Mouse (Mus musculus): ENCODE data around the gene Spata32. TPM values are rescaled to one million over a fixed set of nuclear protein-coding genes. Genes with fewer than 3 reads are reported as not detected.
A peak's percentile ranks its signal among the peaks of the same experiment; 100 is the strongest.

The Spata32 gene
- total and polyA plus RNA-seq, 2 experiments from 2014 or later = 0.57 to 0.64 TPM

- Histone ChIP-seq H3K27me3 (ENCODE audit: insufficient read depth, low read length) (no peaks in the 10 kb centered on the region), H3K36me3 (ENCODE audit: insufficient read depth) (no peaks in the 10 kb centered on the region), H3K9me3 (ENCODE audit: low read length) (no peaks in the 10 kb centered on the region), H3K27ac (ENCODE audit: low read depth, low read length) (no peak overlapping the region), H3K4me2 (ENCODE audit: low read depth) (no peak overlapping the region), H3K4me1 (ENCODE audit: insufficient read depth) (no peaks in the 10 kb centered on the region; the same call in 1 of the 2 replicates), H3K4me3 (ENCODE audit: low read depth, low read length) (no peak overlapping the region), H3K9ac (no peak overlapping the region)
- no peak for DNase-seq
- 75% methylated on average over 10 of the region's 10 CpGs for WGBS
- ATAC-seq = no peak
- no peak for TF ChIP-seq CTCF (IDR thresholded peaks at IDR 0.05; ENCODE audit: low read depth)
These were observed 28.0 kb upstream of the Spata32 start for GRCm38 (mm10) chr11:103246081-103246730.

DNA sequence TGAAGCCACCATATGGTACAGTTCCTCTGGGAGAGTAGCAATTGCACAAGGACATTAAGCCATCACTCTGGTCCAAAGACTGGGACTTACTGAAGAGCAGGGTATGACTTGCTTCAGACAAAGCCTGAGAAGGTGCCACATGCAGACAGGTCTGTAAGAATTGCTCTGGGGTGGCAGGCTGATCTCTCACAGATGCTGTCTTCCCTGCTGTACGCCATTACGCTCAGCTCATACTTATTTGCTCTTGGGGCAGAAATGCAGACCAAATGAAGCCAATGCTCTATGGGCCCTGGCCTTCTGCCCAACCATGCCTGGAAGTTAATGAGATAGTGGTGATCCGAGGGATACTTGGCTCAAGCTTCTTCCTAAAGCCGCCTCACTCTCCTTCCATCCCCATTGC lies 26.6 kb upstream of the Spata32 start:
- WGBS = 70% methylated on average over 4 of the region's 4 CpGs
- Histone ChIP-seq H3K36me3 (ENCODE audit: insufficient read depth) (no peaks in the 10 kb centered on the region; the same call in 1 of the 2 replicates), H3K4me1 (ENCODE audit: insufficient read depth) (no peaks in the 10 kb centered on the region; the same call in 1 of the 2 replicates), H3K9ac (no peak overlapping the region), H3K27ac (ENCODE audit: low read depth, low read length) (no peak overlapping the region), H3K4me2 (ENCODE audit: low read depth) (no peak overlapping the region), H3K4me3 (ENCODE audit: low read depth, low read length) (no peak overlapping the region), H3K27me3 (ENCODE audit: insufficient read depth, low read length) (no peaks in the 10 kb centered on the region), H3K9me3 (ENCODE audit: low read length) (no peaks in the 10 kb centered on the region)
- no peak for ATAC-seq
- TF ChIP-seq CTCF (IDR thresholded peaks at IDR 0.05; ENCODE audit: low read depth) = no peak
- no peak for DNase-seq

GRCm38 (mm10) chr11:103240740-103241139 lies 22.5 kb upstream of the Spata32 start:
- Histone ChIP-seq H3K4me2 (ENCODE audit: low read depth) (no peak overlapping the region), H3K27ac (ENCODE audit: low read depth, low read length) (no peak overlapping the region), H3K9me3 (ENCODE audit: low read length) (no peaks in the 10 kb centered on the region), H3K4me3 (ENCODE audit: low read depth, low read length) (no peak overlapping the region), H3K36me3 (ENCODE audit: insufficient read depth) (peaks cover 10% of the 10 kb centered on the region), H3K9ac (no peak overlapping the region), H3K27me3 (ENCODE audit: insufficient read depth, low read length) (no peaks in the 10 kb centered on the region), H3K4me1 (ENCODE audit: insufficient read depth) (no peaks in the 10 kb centered on the region)
- DNase-seq (no peak), ATAC-seq (no peak)
- TF ChIP-seq CTCF (IDR thresholded peaks at IDR 0.05; ENCODE audit: low read depth) = no peak
- 39% methylated on average over 7 of the region's 7 CpGs for WGBS

GRCm38 (mm10) chr11:103237757-103238156 lies 19.5 kb upstream of the Spata32 start:
- H3K9ac ChIP-seq = no peak overlapping the region
- no peak for DNase-seq
- H3K9me3 ChIP-seq (ENCODE audit: low read length) = no peaks in the 10 kb centered on the region
- no peak overlapping the region for H3K27ac ChIP-seq (ENCODE audit: low read depth, low read length)
- no peak overlapping the region for H3K4me3 ChIP-seq (ENCODE audit: low read depth, low read length)
- peak; percentile 34 for TF ChIP-seq CTCF (IDR thresholded peaks at IDR 0.05; ENCODE audit: low read depth)
- peaks cover 10% of the 10 kb centered on the region for H3K36me3 ChIP-seq (ENCODE audit: insufficient read depth)
- no peaks in the 10 kb centered on the region for H3K4me1 ChIP-seq (ENCODE audit: insufficient read depth)
- no peaks in the 10 kb centered on the region for H3K27me3 ChIP-seq (ENCODE audit: insufficient read depth, low read length)
- no peak overlapping the region for H3K4me2 ChIP-seq (ENCODE audit: low read depth)
- WGBS = 82% methylated on average over 9 of the region's 9 CpGs
- ATAC-seq = no peak

DNA sequence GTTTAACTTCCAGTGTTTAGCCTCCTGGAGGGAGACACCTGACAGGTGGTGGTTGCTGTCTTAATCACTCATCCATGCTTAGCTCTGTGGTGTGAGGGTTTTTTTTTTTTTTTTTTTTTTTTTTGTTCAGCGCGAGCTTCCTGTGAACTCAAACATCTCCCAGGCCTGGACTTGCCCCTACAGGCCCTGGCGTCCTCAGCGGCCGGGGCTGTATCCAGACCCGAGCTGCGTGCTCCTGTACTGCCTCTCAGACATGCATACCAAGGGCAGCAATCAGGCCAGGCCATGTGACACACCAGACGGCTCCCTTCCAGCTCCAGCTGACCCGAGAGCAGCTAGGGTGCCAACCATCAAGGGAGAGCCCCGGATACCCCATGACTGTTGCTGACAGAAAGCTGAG lies 18.7 kb upstream of the Spata32 start:
- ATAC-seq (no peak), DNase-seq (no peak)
- peaks cover 10% of the 10 kb centered on the region for H3K36me3 ChIP-seq (ENCODE audit: insufficient read depth)
- no peak overlapping the region for H3K4me3 ChIP-seq (ENCODE audit: low read depth, low read length)
- H3K27me3 ChIP-seq (ENCODE audit: insufficient read depth, low read length) = no peaks in the 10 kb centered on the region
- no peaks in the 10 kb centered on the region for H3K4me1 ChIP-seq (ENCODE audit: insufficient read depth)
- 87% methylated on average over 10 of the region's 10 CpGs for WGBS
- TF ChIP-seq CTCF (IDR thresholded peaks at IDR 0.05; ENCODE audit: low read depth) = no peak
- H3K27ac ChIP-seq (ENCODE audit: low read depth, low read length) = no peak overlapping the region
- no peak overlapping the region for H3K9ac ChIP-seq
- H3K9me3 ChIP-seq (ENCODE audit: low read length) = no peaks in the 10 kb centered on the region
- H3K4me2 ChIP-seq (ENCODE audit: low read depth) = no peak overlapping the region

- 72% methylated on average over 6 of the region's 6 CpGs for WGBS
- no peaks in the 10 kb centered on the region for H3K9me3 ChIP-seq (ENCODE audit: low read length)
- no peak overlapping the region for H3K4me2 ChIP-seq (ENCODE audit: low read depth)
- H3K4me1 ChIP-seq (ENCODE audit: insufficient read depth) = no peaks in the 10 kb centered on the region
- no peak overlapping the region for H3K27ac ChIP-seq (ENCODE audit: low read depth, low read length)
- H3K36me3 ChIP-seq (ENCODE audit: insufficient read depth) = peaks cover 10% of the 10 kb centered on the region
- H3K9ac ChIP-seq = no peak overlapping the region
- no peaks in the 10 kb centered on the region for H3K27me3 ChIP-seq (ENCODE audit: insufficient read depth, low read length)
- H3K4me3 ChIP-seq (ENCODE audit: low read depth, low read length) = no peak overlapping the region
- ATAC-seq (no peak), DNase-seq (no peak)
- no peak for TF ChIP-seq CTCF (IDR thresholded peaks at IDR 0.05; ENCODE audit: low read depth)
These were observed 18.2 kb upstream of the Spata32 start for GRCm38 (mm10) chr11:103236431-103236830.

DNA sequence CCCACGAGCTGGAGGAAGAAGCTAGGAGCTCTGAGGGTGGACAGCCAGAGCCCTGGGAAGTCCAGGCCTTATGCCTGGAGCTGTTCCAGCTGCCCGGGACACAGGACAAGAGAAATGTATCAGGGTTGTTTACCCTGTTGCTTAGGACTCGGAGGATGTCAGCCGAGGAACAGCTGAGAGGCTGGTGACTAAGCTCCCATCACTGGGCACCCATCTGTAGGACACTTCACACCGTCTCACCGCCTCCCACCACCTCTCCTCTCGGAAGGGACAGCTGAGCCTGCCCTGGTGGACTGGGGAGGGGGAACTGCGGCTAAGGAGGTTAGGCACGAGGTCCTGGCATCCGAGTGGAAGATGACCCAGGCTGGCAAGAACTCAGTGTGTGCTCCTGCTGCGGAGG lies 17.5 kb upstream of the Spata32 start:
- no peaks in the 10 kb centered on the region for H3K4me1 ChIP-seq (ENCODE audit: insufficient read depth)
- TF ChIP-seq CTCF (IDR thresholded peaks at IDR 0.05; ENCODE audit: low read depth) = no peak
- no peaks in the 10 kb centered on the region for H3K9me3 ChIP-seq (ENCODE audit: low read length)
- H3K4me2 ChIP-seq (ENCODE audit: low read depth) = no peak overlapping the region
- DNase-seq (no peak), ATAC-seq (no peak)
- no peaks in the 10 kb centered on the region for H3K27me3 ChIP-seq (ENCODE audit: insufficient read depth, low read length)
- peaks cover 13% of the 10 kb centered on the region for H3K36me3 ChIP-seq (ENCODE audit: insufficient read depth)
- 72% methylated on average over 11 of the region's 11 CpGs for WGBS
- no peak overlapping the region for H3K9ac ChIP-seq
- H3K4me3 ChIP-seq (ENCODE audit: low read depth, low read length) = no peak overlapping the region
- H3K27ac ChIP-seq (ENCODE audit: low read depth, low read length) = no peak overlapping the region
